8 mouse cellular contexts compared by ENCODE assay signal in the genomic region with DNA sequence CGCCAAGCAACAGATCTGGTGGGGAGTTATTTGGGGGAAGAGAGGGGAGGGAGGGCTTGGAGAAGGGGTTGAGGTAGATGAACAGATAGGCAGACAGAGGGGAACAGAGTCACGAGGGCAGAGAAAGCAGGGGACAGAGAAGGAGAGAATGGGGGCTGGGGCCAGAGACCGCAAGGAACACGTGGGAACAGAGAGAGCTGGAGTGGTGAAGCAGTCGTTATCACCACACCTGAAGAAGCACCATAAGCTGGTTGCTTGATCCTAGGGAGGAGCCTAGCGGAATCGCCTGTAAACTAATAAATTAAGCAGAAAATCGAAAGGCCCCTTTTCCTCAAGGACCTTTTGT. TPM values are rescaled to one million over a fixed set of nuclear protein-coding genes. Genes with fewer than 3 reads are reported as not detected.
DNase-seq lines count a peak whose midpoint lies in the region; ATAC-seq and TF ChIP-seq lines count a peak whose summit lies in the region.

No protein-coding gene starts in this region.

- no peak for DNase-seq in liver, adult 2 months (ENCODE audit: extremely low read depth, low read depth, low spot score)
- DNase-seq in liver: no peak
- DNase-seq in limb, embryonic 10.5 days (ENCODE audit: low spot score): no peak
- no peak for DNase-seq in MN1 (ENCODE audit: low spot score)
- DNase-seq in retina, postnatal 1 day: no peak
- no peak for DNase-seq in adrenal gland, postnatal 10 days

- H3K9ac ChIP-seq in liver, adult 2 months (ENCODE audit: low read depth, low read length): peak overlapping the region; percentile 54
- H3K9ac ChIP-seq in embryonic facial prominence, embryonic 15.5 days: peak overlapping the region; percentile 15
- H3K9ac ChIP-seq in neural tube, embryonic 13.5 days: peak overlapping the region; percentile 69

- H3K9me3 ChIP-seq in embryonic facial prominence, embryonic 15.5 days (replicated peaks): no peaks in the 10 kb centered on the region
- H3K9me3 ChIP-seq in limb, embryonic 10.5 days (replicated peaks): no peaks in the 10 kb centered on the region
- H3K9me3 ChIP-seq in neural tube, embryonic 13.5 days: no peaks in the 10 kb centered on the region

- H3K27me3 ChIP-seq in liver, adult 2 months (ENCODE audit: control insufficient read depth, insufficient read depth, low read length): no peaks in the 10 kb centered on the region
- no peaks in the 10 kb centered on the region for H3K27me3 ChIP-seq in embryonic facial prominence, embryonic 15.5 days
- H3K27me3 ChIP-seq in limb, embryonic 10.5 days (ENCODE audit: low read depth, poor library complexity, severe bottlenecking): no peaks in the 10 kb centered on the region
- no peaks in the 10 kb centered on the region for H3K27me3 ChIP-seq in neural tube, embryonic 13.5 days

- peak overlapping the region; percentile 86 for H3K27ac ChIP-seq in liver, adult 2 months (replicated peaks; ENCODE audit: insufficient read depth, low read depth, low read length)
- H3K27ac ChIP-seq in embryonic facial prominence, embryonic 15.5 days (replicated peaks): peak overlapping the region; percentile 100
- H3K27ac ChIP-seq in limb, embryonic 10.5 days: peak overlapping the region; percentile 96
- peak overlapping the region; percentile 89 for H3K27ac ChIP-seq in neural tube, embryonic 13.5 days (replicated peaks)

- H3K4me2 ChIP-seq in embryonic facial prominence, embryonic 15.5 days (replicated peaks): peak overlapping the region; percentile 67
- H3K4me2 ChIP-seq in neural tube, embryonic 13.5 days: peak overlapping the region; percentile 94

- H3K4me3 ChIP-seq in liver, adult 2 months (ENCODE audit: insufficient read depth, low read depth, low read length): peak overlapping the region; percentile 58
- H3K4me3 ChIP-seq in embryonic facial prominence, embryonic 15.5 days (replicated peaks): peak overlapping the region; percentile 65
- H3K4me3 ChIP-seq in limb, embryonic 10.5 days: peak overlapping the region; percentile 54
- H3K4me3 ChIP-seq in neural tube, embryonic 13.5 days: peak overlapping the region; percentile 37

- no peak for TF ChIP-seq POLR2A in liver, adult 2 months (IDR thresholded peaks at IDR 0.05; ENCODE audit: extremely low read depth, insufficient read depth, low read length)

- no peaks in the 10 kb centered on the region for H3K36me3 ChIP-seq in liver, adult 2 months (ENCODE audit: control insufficient read depth, insufficient read depth, low read length)
- no peaks in the 10 kb centered on the region for H3K36me3 ChIP-seq in embryonic facial prominence, embryonic 15.5 days
- H3K36me3 ChIP-seq in limb, embryonic 10.5 days: no peaks in the 10 kb centered on the region
- H3K36me3 ChIP-seq in neural tube, embryonic 13.5 days: no peaks in the 10 kb centered on the region

- no peak for ATAC-seq in embryonic facial prominence, embryonic 15.5 days (ENCODE audit: insufficient number of reproducible peaks, low FRiP score, low TSS enrichment, low read depth)
- peak; percentile 45 for ATAC-seq in neural tube, embryonic 13.5 days (ENCODE audit: low read depth)

- H3K79me2 ChIP-seq in liver, adult 2 months (ENCODE audit: control insufficient read depth, insufficient read depth, low read length): no peaks in the 10 kb centered on the region

- WGBS in liver, adult 2 months: 5% methylated on average over 8 of the region's 8 CpGs
- 5% methylated on average over 8 of the region's 8 CpGs for WGBS in embryonic facial prominence, embryonic 15.5 days
- 6% methylated on average over 8 of the region's 8 CpGs for WGBS in limb, embryonic 10.5 days
- 4% methylated on average over 8 of the region's 8 CpGs for WGBS in neural tube, embryonic 13.5 days

- peaks cover 4% of the 10 kb centered on the region; the same call in 1 of the 2 replicates for H3K4me1 ChIP-seq in liver, adult 2 months (ENCODE audit: control insufficient read depth, insufficient read depth, low read length)
- 0 out of 2 replicates have a peak, but pooled peaks cover 3% of the 10 kb centered on the region for H3K4me1 ChIP-seq in embryonic facial prominence, embryonic 15.5 days
- H3K4me1 ChIP-seq in limb, embryonic 10.5 days: peaks cover 20% of the 10 kb centered on the region
- peaks cover 19% of the 10 kb centered on the region for H3K4me1 ChIP-seq in neural tube, embryonic 13.5 days (replicated peaks)

- TF ChIP-seq CTCF in liver, adult 2 months (IDR thresholded peaks at IDR 0.05; ENCODE audit: low read depth, low read length): no peak

RNA-seq across cellular contexts. Expression of gene Rdm1, which starts 0.4 kb away (rescaled TPM):
- 10.3 and 12.9 TPM in 2 replicates for total RNA-seq in liver, adult 2 months (2014; rRNA removed)
- 12.1 and 12.4 TPM in 2 replicates for polyA plus RNA-seq in liver, adult 2 months (2012; rRNA removed)
- polyA plus RNA-seq in embryonic facial prominence, embryonic 15.5 days (2015; fragmentation: Nextera tagmentation; extraction: Ambion mirVana): 51.1 and 54.6 TPM in 2 replicates
- polyA plus RNA-seq in limb, embryonic 10.5 days (2016; fragmentation: Nextera tagmentation; extraction: Ambion mirVana): 18.7 and 22.3 TPM in 2 replicates
- 16.0 and 16.4 TPM in 2 replicates for polyA plus RNA-seq in neural tube, embryonic 13.5 days (2015; fragmentation: Nextera tagmentation; extraction: Ambion mirVana)
- 10 to 100 TPM; 22.5 to 26.4 TPM for total RNA-seq in adrenal gland, postnatal 10 days (2021)

RNA-seq across cellular contexts. Expression of gene Gm11634, which starts 27.6 kb away (rescaled TPM):
- total RNA-seq in liver, adult 2 months (2014; rRNA removed): not detected in 2 replicates
- not detected in 2 replicates for polyA plus RNA-seq in liver, adult 2 months (2012; rRNA removed)
- polyA plus RNA-seq in embryonic facial prominence, embryonic 15.5 days (2015; fragmentation: Nextera tagmentation; extraction: Ambion mirVana): not detected in 2 replicates
- polyA plus RNA-seq in limb, embryonic 10.5 days (2016; fragmentation: Nextera tagmentation; extraction: Ambion mirVana): not detected in 2 replicates
- polyA plus RNA-seq in neural tube, embryonic 13.5 days (2015; fragmentation: Nextera tagmentation; extraction: Ambion mirVana): not detected in 2 replicates
- not detected for total RNA-seq in adrenal gland, postnatal 10 days (2021)

RNA-seq across cellular contexts. Expression of gene Arl4d, which starts 38.7 kb away (rescaled TPM):
- total RNA-seq in liver, adult 2 months (2014; rRNA removed): 55.4 and 87.9 TPM in 2 replicates
- 21.0 and 22.4 TPM in 2 replicates for polyA plus RNA-seq in liver, adult 2 months (2012; rRNA removed)
- polyA plus RNA-seq in embryonic facial prominence, embryonic 15.5 days (2015; fragmentation: Nextera tagmentation; extraction: Ambion mirVana): 6.0 and 6.9 TPM in 2 replicates
- 1.9 and 2.4 TPM in 2 replicates for polyA plus RNA-seq in limb, embryonic 10.5 days (2016; fragmentation: Nextera tagmentation; extraction: Ambion mirVana)
- 18.1 and 19.8 TPM in 2 replicates for polyA plus RNA-seq in neural tube, embryonic 13.5 days (2015; fragmentation: Nextera tagmentation; extraction: Ambion mirVana)
- total RNA-seq in adrenal gland, postnatal 10 days (2021): 10 to 100 TPM; 10.4 to 16.7 TPM

RNA-seq across cellular contexts. Expression of gene Tmem106a, which starts 44.6 kb away (rescaled TPM):
- total RNA-seq in liver, adult 2 months (2014; rRNA removed): 6.4 and 7.7 TPM in 2 replicates
- 15.2 and 23.1 TPM in 2 replicates for polyA plus RNA-seq in liver, adult 2 months (2012; rRNA removed)
- 7.5 and 9.6 TPM in 2 replicates for polyA plus RNA-seq in embryonic facial prominence, embryonic 15.5 days (2015; fragmentation: Nextera tagmentation; extraction: Ambion mirVana)
- polyA plus RNA-seq in limb, embryonic 10.5 days (2016; fragmentation: Nextera tagmentation; extraction: Ambion mirVana): 1.1 and 1.8 TPM in 2 replicates
- 3.5 and 4.9 TPM in 2 replicates for polyA plus RNA-seq in neural tube, embryonic 13.5 days (2015; fragmentation: Nextera tagmentation; extraction: Ambion mirVana)
- total RNA-seq in adrenal gland, postnatal 10 days (2021): 10 to 100 TPM; 11.2 to 12.0 TPM

Comparison
In these comparisons a context has a peak if more than half of its experiments do, and no peak if none do; other contexts are left out.
1. H3K9ac ChIP-seq: peak in every context shown above with its lines; median percentile 69 in neural tube, embryonic 13.5 days; 54 in liver, adult 2 months; 15 in embryonic facial prominence, embryonic 15.5 days.